Mouse (Mus musculus): ENCODE data around the gene Cln6.

The Cln6 gene

GRCm38 (mm10) chr9:62894486-62894885 lies 55.9 kb downstream of the Cln6 start:
- no peak for DNase-seq (ENCODE audit: low spot score)

All from urinary bladder, postnatal 25 days (tissue).